Mouse (Mus musculus): ENCODE data around the gene Pou2f2.

GRCm38 (mm10) chr7:25072716-25073390 lies 106.7 kb downstream of the Pou2f2 start:
- TF ChIP-seq CTCF (IDR thresholded peaks at IDR 0.05; ENCODE audit: low read depth, low read length) (no peak), POLR2A (IDR thresholded peaks at IDR 0.05; ENCODE audit: extremely low read depth, insufficient read depth, low read length) (no peak)

All from liver, adult 2 months (tissue).